In genomic region chr5:34549135-34549482, GRCm38 (mm10) we compare ENCODE assay signal across 9 mouse cellular contexts. TPM values are rescaled to one million over a fixed set of nuclear protein-coding genes. Genes with fewer than 3 reads are reported as not detected.
A peak's percentile ranks its signal among the peaks of the same experiment; 100 is the strongest.
DNase-seq lines count a peak whose midpoint lies in the region; ATAC-seq and TF ChIP-seq lines count a peak whose summit lies in the region.
"Had no signal": no experiment of that assay in that cellular context is flagged by ENCODE, and none has a peak within 500 bp of the region (broad histone marks: within the 10 kb centered on the region; RNA-seq: fewer than 3 reads in every experiment).

No protein-coding gene starts in this region.

- no peaks in the 10 kb centered on the region for H3K9me3 ChIP-seq in forebrain, embryonic 10.5 days
- H3K9me3 ChIP-seq in limb, embryonic 12.5 days = no peaks in the 10 kb centered on the region
- H3K9me3 ChIP-seq in neural tube, embryonic 12.5 days = no peaks in the 10 kb centered on the region

- DNase-seq in left cerebral cortex, adult 2 months (ENCODE audit: extremely low spot score in 1 of 2, low spot score in 2 of 2) = no peak
- DNase-seq in left cerebral cortex, adult 8-10 months (ENCODE audit: low spot score in 2 of 2) = no peak
- no peak for DNase-seq in forebrain, embryonic 10.5 days (ENCODE audit: extremely low spot score, low spot score)
- DNase-seq in layer of hippocampus, postnatal 25 days (ENCODE audit: extremely low spot score in 1 of 2, low spot score in 1 of 2) = no peak
- DNase-seq: kidney, adult 11 months had no signal

- H3K9ac ChIP-seq in limb, embryonic 12.5 days (replicated peaks) = peak overlapping the region; percentile 94; the same call in 1 of the 2 replicates
- H3K9ac ChIP-seq in neural tube, embryonic 12.5 days = peak overlapping the region; percentile 93; the same call in 1 of the 2 replicates

- H3K27me3 ChIP-seq in forebrain, embryonic 10.5 days (ENCODE audit: poor library complexity, severe bottlenecking) = peaks cover 9% of the 10 kb centered on the region; the same call in 1 of the 2 replicates
- H3K27me3 ChIP-seq in limb, embryonic 12.5 days = no peaks in the 10 kb centered on the region
- H3K27me3 ChIP-seq in neural tube, embryonic 12.5 days (replicated peaks) = no peaks in the 10 kb centered on the region

- H3K4me3 ChIP-seq in left cerebral cortex, adult 2 months = peak overlapping the region; percentile 60
- peak overlapping the region; percentile 92 for H3K4me3 ChIP-seq in forebrain, embryonic 10.5 days
- H3K4me3 ChIP-seq in limb, embryonic 12.5 days (replicated peaks) = peak overlapping the region; percentile 86
- H3K4me3 ChIP-seq in neural tube, embryonic 12.5 days = peak overlapping the region; percentile 84

- TF ChIP-seq CTCF in left cerebral cortex, adult 2 months (IDR thresholded peaks at IDR 0.05) = no peak

- H3K27ac ChIP-seq in left cerebral cortex, adult 2 months = no peak overlapping the region
- peak overlapping the region; percentile 97 for H3K27ac ChIP-seq in forebrain, embryonic 10.5 days
- H3K27ac ChIP-seq in limb, embryonic 12.5 days = no peak overlapping the region
- H3K27ac ChIP-seq in neural tube, embryonic 12.5 days = no peak overlapping the region

- H3K4me2 ChIP-seq in limb, embryonic 12.5 days = peak overlapping the region; percentile 71
- H3K4me2 ChIP-seq in neural tube, embryonic 12.5 days (replicated peaks) = peak overlapping the region; percentile 66

- no peak for ATAC-seq in limb, embryonic 12.5 days (ENCODE audit: insufficient number of reproducible peaks, insufficient read depth, low FRiP score, low TSS enrichment, low read depth)
- ATAC-seq in neural tube, embryonic 12.5 days (ENCODE audit: low FRiP score, low read depth) = peak; percentile 35; the same call in 1 of the 2 replicates
- no peak for ATAC-seq in frontal cortex, adult (ENCODE audit: low TSS enrichment)
- ATAC-seq in megakaryocyte progenitor cell, adult 5-6 weeks (replicated peaks; ENCODE audit: poor library complexity) = no peak

- H3K4me1 ChIP-seq in forebrain, embryonic 10.5 days = peaks cover 26% of the 10 kb centered on the region
- H3K4me1 ChIP-seq in limb, embryonic 12.5 days (replicated peaks) = peaks cover 18% of the 10 kb centered on the region
- H3K4me1 ChIP-seq in neural tube, embryonic 12.5 days = peaks cover 16% of the 10 kb centered on the region

- 28% methylated on average over 8 of the region's 8 CpGs for WGBS in forebrain, embryonic 10.5 days
- WGBS in limb, embryonic 12.5 days = 25% methylated on average over 8 of the region's 8 CpGs
- WGBS in neural tube, embryonic 12.5 days = 30% methylated on average over 8 of the region's 8 CpGs

- intact Hi-C loops in left cerebral cortex, adult 2 months (cut with DNase I) = loop anchor here (5.0 kb wide), 1 partner anchor 73 kb away; no protein-coding TSS in a partner anchor

- H3K36me3 ChIP-seq in forebrain, embryonic 10.5 days (replicated peaks) = peaks cover 32% of the 10 kb centered on the region
- H3K36me3 ChIP-seq in limb, embryonic 12.5 days = peaks cover 30% of the 10 kb centered on the region
- H3K36me3 ChIP-seq in neural tube, embryonic 12.5 days = peaks cover 23% of the 10 kb centered on the region

RNA-seq across cellular contexts. Expression of gene Sh3bp2, which starts 23.5 kb away (rescaled TPM):
- total RNA-seq in left cerebral cortex, adult 2 months (2021) = 1 to 10 TPM; 3.4 to 3.9 TPM
- 1 to 10 TPM; 2.6 to 8.7 (median 4.6) TPM for total RNA-seq in left cerebral cortex, adult 8-10 months (2022)
- polyA plus RNA-seq in forebrain, embryonic 10.5 days (2016; fragmentation: Nextera tagmentation; extraction: Ambion mirVana) = 7.7 and 11.7 TPM in 2 replicates
- 9.7 and 12.0 TPM in 2 replicates for polyA plus RNA-seq in limb, embryonic 12.5 days (2016; fragmentation: Nextera tagmentation; extraction: Ambion mirVana)
- polyA plus RNA-seq in neural tube, embryonic 12.5 days (2016; fragmentation: Nextera tagmentation; extraction: Ambion mirVana) = 15.8 and 17.9 TPM in 2 replicates
- 8.6 and 10.0 TPM in 2 replicates for total RNA-seq in megakaryocyte progenitor cell, adult 5-6 weeks (2015)
- 21.0 and 23.0 TPM in 2 replicates for total RNA-seq in megakaryocyte progenitor cell, adult 5-6 weeks (2017)
- total RNA-seq in layer of hippocampus, postnatal 25 days (2021) = 1 to 10 TPM; 3.7 to 7.5 TPM

RNA-seq across cellular contexts. Expression of gene Add1, which starts 24.4 kb away (rescaled TPM):
- total RNA-seq in left cerebral cortex, adult 2 months (2021) = 100 to 1,000 TPM; 409 to 413 TPM
- total RNA-seq in left cerebral cortex, adult 8-10 months (2022) = 100 to 1,000 TPM; 396 to 434 (median 416) TPM
- polyA plus RNA-seq in forebrain, embryonic 10.5 days (2016; fragmentation: Nextera tagmentation; extraction: Ambion mirVana) = 182 and 186 TPM in 2 replicates
- polyA plus RNA-seq in limb, embryonic 12.5 days (2016; fragmentation: Nextera tagmentation; extraction: Ambion mirVana) = 173 and 189 TPM in 2 replicates
- polyA plus RNA-seq in neural tube, embryonic 12.5 days (2016; fragmentation: Nextera tagmentation; extraction: Ambion mirVana) = 200 and 218 TPM in 2 replicates
- total RNA-seq in megakaryocyte progenitor cell, adult 5-6 weeks (2015) = 65.1 and 71.0 TPM in 2 replicates
- 83.9 and 97.8 TPM in 2 replicates for total RNA-seq in megakaryocyte progenitor cell, adult 5-6 weeks (2017)
- total RNA-seq in layer of hippocampus, postnatal 25 days (2021) = 100 to 1,000 TPM; 452 to 468 TPM

RNA-seq across cellular contexts. Expression of gene Tnip2, which starts 35.3 kb away (rescaled TPM):
- 10 to 100 TPM; 20.2 to 21.8 TPM for total RNA-seq in left cerebral cortex, adult 2 months (2021)
- total RNA-seq in left cerebral cortex, adult 8-10 months (2022) = 10 to 100 TPM; 15.4 to 24.0 (median 20.9) TPM
- 6.1 and 6.7 TPM in 2 replicates for polyA plus RNA-seq in forebrain, embryonic 10.5 days (2016; fragmentation: Nextera tagmentation; extraction: Ambion mirVana)
- polyA plus RNA-seq in limb, embryonic 12.5 days (2016; fragmentation: Nextera tagmentation; extraction: Ambion mirVana) = 9.6 and 10.8 TPM in 2 replicates
- 8.5 and 9.3 TPM in 2 replicates for polyA plus RNA-seq in neural tube, embryonic 12.5 days (2016; fragmentation: Nextera tagmentation; extraction: Ambion mirVana)
- total RNA-seq in megakaryocyte progenitor cell, adult 5-6 weeks (2015) = 7.8 and 9.5 TPM in 2 replicates
- total RNA-seq in megakaryocyte progenitor cell, adult 5-6 weeks (2017) = 17.6 and 22.2 TPM in 2 replicates
- 10 to 100 TPM; 19.2 to 30.8 TPM for total RNA-seq in layer of hippocampus, postnatal 25 days (2021)

Comparison
In these comparisons a context has a peak if more than half of its experiments do, and no peak if none do; other contexts are left out.
1. RNA of gene Add1, which starts 24.4 kb away (total RNA-seq): 452 to 468 TPM in layer of hippocampus, postnatal 25 days, 396 to 434 TPM in left cerebral cortex, adult 8-10 months and 409 to 413 TPM in left cerebral cortex, adult 2 months; 65.1 to 97.8 TPM in megakaryocyte progenitor cell, adult 5-6 weeks; every median in the first group is over 4 times any median in the second.
2. Peak in every context shown above with its lines, with median percentiles within 50 percentile points of each other: H3K4me3 ChIP-seq.